9 mouse cellular contexts compared by ENCODE assay signal in genomic region chr19:10598188-10598587, GRCm38 (mm10). TPM values are rescaled to one million over a fixed set of nuclear protein-coding genes. Genes with fewer than 3 reads are reported as not detected.
DNase-seq lines count a peak whose midpoint lies in the region.
"Had no signal": no experiment of that assay in that cellular context is flagged by ENCODE, and none has a peak within 500 bp of the region (broad histone marks: within the 10 kb centered on the region; RNA-seq: fewer than 3 reads in every experiment).

No protein-coding gene starts in this region.

- DNase-seq in layer of hippocampus, adult 11-12 months (ENCODE audit: low spot score): peak; percentile 32
- DNase-seq in layer of hippocampus, adult 9-11 months: no peak
- peak; percentile 58 to 62 for DNase-seq in B cell, adult 2 months
- peak; percentile 63 for DNase-seq in ES-CJ7 (ENCODE audit: low read depth, low spot score)
- DNase-seq in lung, postnatal 36 days: peak; percentile 44
- no peak for DNase-seq in left cerebral cortex, adult 8-10 months (ENCODE audit: low spot score in 2 of 2)
- DNase-seq in ovary, postnatal 14 days (ENCODE audit: low spot score): no peak
- DNase-seq: adrenal gland, postnatal 25 days; gastrocnemius, postnatal 10 days had no signal

RNA-seq across cellular contexts. Expression of gene Ddb1, which starts 6.9 kb away (rescaled TPM):
- total RNA-seq in left cerebral cortex, adult 8-10 months (2022): 100 to 1,000 TPM; 181 to 219 (median 206) TPM

RNA-seq across cellular contexts. Expression of gene Tkfc, which starts 7.3 kb away (rescaled TPM):
- total RNA-seq in left cerebral cortex, adult 8-10 months (2022): 10 to 100 TPM; 17.4 to 19.9 (median 19.3) TPM

RNA-seq across cellular contexts. Expression of gene Tmem138, which starts 21.0 kb away (rescaled TPM):
- 10 to 100 TPM; 13.8 to 15.5 (median 14.5) TPM for total RNA-seq in left cerebral cortex, adult 8-10 months (2022)

RNA-seq across cellular contexts. Expression of gene Cyb561a3, which starts 21.2 kb away (rescaled TPM):
- total RNA-seq in left cerebral cortex, adult 8-10 months (2022): 10 to 100 TPM; 12.4 to 13.2 (median 12.8) TPM

RNA-seq across cellular contexts. Expression of gene Vwce, which starts 35.8 kb away (rescaled TPM):
- under 1 TPM; 0.39 to 0.77 (median 0.47) TPM for total RNA-seq in left cerebral cortex, adult 8-10 months (2022)

Comparison
In these comparisons a context has a peak if more than half of its experiments do, and no peak if none do; other contexts are left out.
1. DNase-seq: peak in layer of hippocampus, adult 11-12 months (single experiment), B cell, adult 2 months (2 of 2), ES-CJ7 (single experiment) and lung, postnatal 36 days (single experiment); none in layer of hippocampus, adult 9-11 months (single experiment), left cerebral cortex, adult 8-10 months (0 of 2) and ovary, postnatal 14 days (single experiment).